Mouse (Mus musculus): Measurements from ENCODE around the gene Atp13a3. TPM values are rescaled to one million over a fixed set of nuclear protein-coding genes. Genes with fewer than 3 reads are reported as not detected.
"Not testable (repeated sequence)": the region's sequence is repeated elsewhere in the genome, so short reads cannot be mapped to it uniquely, and the experiment has no call there.

The Atp13a3 gene
- total RNA-seq (2014; fragmentation: Nextera tagmentation) (161 and 194 TPM in 2 replicates), total RNA-seq (2017) (128 and 155 TPM in 2 replicates)

- ATAC-seq (replicated peaks; ENCODE audit: low FRiP score, low TSS enrichment, poor library complexity, severe bottlenecking): peak; percentile 36; the same call in 1 of the 2 replicates
Observed at GRCm38 (mm10) chr16:30405925-30406670, at the start of gene Atp13a3. Gene Atp13a3 (minus strand): TSS chr16:30405975.

GRCm38 (mm10) chr16:30453213-30453975 is 47.6 kb upstream of the Atp13a3 start:
- peak; percentile 81 for ATAC-seq (replicated peaks; ENCODE audit: low FRiP score, low TSS enrichment, poor library complexity, severe bottlenecking)

GRCm38 (mm10) chr16:30451174-30451573 is 45.4 kb upstream of the Atp13a3 start:
- not testable (repeated sequence) for ATAC-seq (replicated peaks; ENCODE audit: low FRiP score, low TSS enrichment, poor library complexity, severe bottlenecking)

GRCm38 (mm10) chr16:30449017-30449416 is 43.2 kb upstream of the Atp13a3 start:
- ATAC-seq (replicated peaks; ENCODE audit: low FRiP score, low TSS enrichment, poor library complexity, severe bottlenecking): no peak

GRCm38 (mm10) chr16:30448169-30448568 is 42.4 kb upstream of the Atp13a3 start:
- ATAC-seq (replicated peaks; ENCODE audit: low FRiP score, low TSS enrichment, poor library complexity, severe bottlenecking): 0 out of 2 replicates have a peak, but pooled peaks have one; percentile 30

- no peak for ATAC-seq (replicated peaks; ENCODE audit: low FRiP score, low TSS enrichment, poor library complexity, severe bottlenecking)
Observed at GRCm38 (mm10) chr16:30447642-30448041, 41.9 kb upstream of the Atp13a3 start.

- ATAC-seq (replicated peaks; ENCODE audit: low FRiP score, low TSS enrichment, poor library complexity, severe bottlenecking): no peak
Observed at GRCm38 (mm10) chr16:30443411-30443810, 37.6 kb upstream of the Atp13a3 start.

GRCm38 (mm10) chr16:30442451-30442850 is 36.7 kb upstream of the Atp13a3 start:
- ATAC-seq (replicated peaks; ENCODE audit: low FRiP score, low TSS enrichment, poor library complexity, severe bottlenecking): no peak

GRCm38 (mm10) chr16:30441409-30441808 is 35.6 kb upstream of the Atp13a3 start:
- ATAC-seq (replicated peaks; ENCODE audit: low FRiP score, low TSS enrichment, poor library complexity, severe bottlenecking): no peak

- ATAC-seq (replicated peaks; ENCODE audit: low FRiP score, low TSS enrichment, poor library complexity, severe bottlenecking): no peak
Observed at GRCm38 (mm10) chr16:30439841-30440240, 34.1 kb upstream of the Atp13a3 start.

GRCm38 (mm10) chr16:30439411-30439810 is 33.6 kb upstream of the Atp13a3 start:
- ATAC-seq (replicated peaks; ENCODE audit: low FRiP score, low TSS enrichment, poor library complexity, severe bottlenecking): no peak

GRCm38 (mm10) chr16:30436276-30436675 is 30.5 kb upstream of the Atp13a3 start:
- ATAC-seq (replicated peaks; ENCODE audit: low FRiP score, low TSS enrichment, poor library complexity, severe bottlenecking): no peak

GRCm38 (mm10) chr16:30435393-30435792 is 29.6 kb upstream of the Atp13a3 start:
- no peak for ATAC-seq (replicated peaks; ENCODE audit: low FRiP score, low TSS enrichment, poor library complexity, severe bottlenecking)

GRCm38 (mm10) chr16:30433148-30433547 is 27.4 kb upstream of the Atp13a3 start:
- ATAC-seq (replicated peaks; ENCODE audit: low FRiP score, low TSS enrichment, poor library complexity, severe bottlenecking): peak; percentile 65; the same call in 1 of the 2 replicates

GRCm38 (mm10) chr16:30432111-30432510 is 26.3 kb upstream of the Atp13a3 start:
- no peak for ATAC-seq (replicated peaks; ENCODE audit: low FRiP score, low TSS enrichment, poor library complexity, severe bottlenecking)

GRCm38 (mm10) chr16:30430512-30431088 is 24.8 kb upstream of the Atp13a3 start:
- no peak for ATAC-seq (replicated peaks; ENCODE audit: low FRiP score, low TSS enrichment, poor library complexity, severe bottlenecking)

GRCm38 (mm10) chr16:30428753-30429260 is 23.0 kb upstream of the Atp13a3 start:
- no peak for ATAC-seq (replicated peaks; ENCODE audit: low FRiP score, low TSS enrichment, poor library complexity, severe bottlenecking)

GRCm38 (mm10) chr16:30427466-30427865 is 21.7 kb upstream of the Atp13a3 start:
- ATAC-seq (replicated peaks; ENCODE audit: low FRiP score, low TSS enrichment, poor library complexity, severe bottlenecking): no peak

- no peak for ATAC-seq (replicated peaks; ENCODE audit: low FRiP score, low TSS enrichment, poor library complexity, severe bottlenecking)
Observed at GRCm38 (mm10) chr16:30427003-30427402, 21.2 kb upstream of the Atp13a3 start.

- ATAC-seq (replicated peaks; ENCODE audit: low FRiP score, low TSS enrichment, poor library complexity, severe bottlenecking): peak; percentile 94
Observed at GRCm38 (mm10) chr16:30425980-30426379, 20.2 kb upstream of the Atp13a3 start.

Data from megakaryocyte-erythroid progenitor cell, adult 5-6 weeks (primary cell).